Mouse (Mus musculus): ENCODE results near the gene Trip4.

Trip4 gene

GRCm38 (mm10) chr9:65789788-65790187 is 118.8 kb downstream of the Trip4 start:
- TF ChIP-seq GATA4 (IDR thresholded peaks at IDR 0.05; ENCODE audit: insufficient replicate concordance, low read length) = no peak

DNA sequence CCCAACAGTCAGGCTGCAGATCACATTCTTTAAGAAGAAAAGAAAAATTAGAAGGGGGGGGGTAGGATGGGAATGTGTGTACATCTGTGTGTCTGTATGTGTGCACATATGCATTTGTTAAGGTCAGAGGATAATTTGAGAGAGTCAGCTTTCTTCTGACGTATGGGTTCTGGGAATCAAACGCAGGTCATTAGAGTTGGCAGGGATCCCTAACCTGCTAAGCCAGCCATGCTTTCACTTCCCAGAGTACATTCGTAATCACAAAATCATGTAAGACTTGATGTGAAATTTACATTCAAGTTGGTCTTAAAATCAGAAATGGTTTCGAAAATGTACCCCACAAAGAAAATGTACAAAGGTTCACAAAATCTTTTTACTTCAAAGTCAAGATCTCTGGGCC is 120.0 kb downstream of the Trip4 start:
- TF ChIP-seq GATA4 (IDR thresholded peaks at IDR 0.05; ENCODE audit: insufficient replicate concordance, low read length) = no peak

DNA sequence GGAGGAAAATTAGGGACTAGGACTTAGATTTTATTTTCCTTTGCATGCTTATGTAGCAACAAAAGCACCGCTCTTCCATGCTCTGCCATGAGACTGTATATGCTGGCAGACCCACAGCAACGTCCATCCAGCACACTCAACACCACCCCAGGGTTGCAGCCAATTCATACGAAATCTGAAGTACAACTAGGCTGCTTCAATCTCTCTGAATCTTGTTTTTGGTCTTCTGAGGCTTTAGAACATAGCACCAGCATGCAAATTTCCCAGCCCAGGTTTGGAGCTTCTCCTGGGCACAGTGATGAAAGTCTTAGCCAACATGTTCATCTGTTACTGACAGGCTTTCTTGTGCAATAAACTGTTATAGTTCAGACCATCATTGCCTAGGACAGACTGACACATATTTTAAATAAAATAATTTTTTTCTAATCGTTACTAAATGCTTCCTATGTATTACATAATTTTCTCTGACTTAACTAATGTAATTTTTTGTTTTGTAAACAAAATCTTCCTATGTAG is 120.7 kb downstream of the Trip4 start:
- no peak for TF ChIP-seq GATA4 (IDR thresholded peaks at IDR 0.05; ENCODE audit: insufficient replicate concordance, low read length)

DNA sequence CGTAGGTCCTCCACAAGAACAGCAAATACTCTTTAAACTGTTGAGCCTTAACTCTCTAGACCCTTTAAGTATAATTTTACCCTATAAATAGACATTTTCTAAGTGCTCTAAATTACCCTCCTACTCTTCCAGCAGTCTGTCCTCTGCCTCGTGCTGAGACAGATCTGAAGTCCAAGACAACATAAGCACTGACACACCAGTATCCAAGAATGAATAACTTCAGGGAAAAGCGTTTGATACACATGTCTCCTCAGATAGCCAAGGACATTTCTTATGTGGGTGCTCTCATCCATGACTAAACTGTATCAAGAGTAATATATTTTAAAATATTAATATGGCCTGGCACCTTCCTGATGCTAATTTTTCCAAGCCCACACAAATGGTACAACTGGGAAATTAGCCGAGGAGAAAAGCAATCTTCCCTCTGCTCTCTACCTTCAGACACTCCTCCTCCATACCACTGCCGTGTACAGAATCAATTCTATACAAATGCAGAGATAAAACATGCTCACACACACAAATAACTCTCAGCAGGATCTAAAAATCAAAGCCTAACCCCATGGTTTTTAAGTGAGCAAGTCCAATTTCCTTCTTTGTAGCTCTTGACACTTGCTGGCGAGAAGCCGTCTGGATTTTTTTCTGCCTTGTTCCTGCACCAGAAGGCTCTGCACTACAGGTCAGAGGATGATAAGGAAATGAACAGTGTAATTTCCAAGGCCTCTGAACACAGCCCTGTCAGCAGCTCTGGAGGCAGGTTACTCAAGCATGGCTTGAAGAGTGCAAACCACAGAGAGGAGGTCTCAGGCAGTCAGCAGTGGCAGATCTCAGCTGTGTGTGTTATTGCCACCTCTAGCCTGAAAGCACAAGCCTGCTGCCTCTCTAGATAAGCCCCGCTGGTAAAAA is 121.5 kb downstream of the Trip4 start:
- peak; percentile 58; the same call in 1 of the 2 replicates for TF ChIP-seq GATA4 (IDR thresholded peaks at IDR 0.05; ENCODE audit: insufficient replicate concordance, low read length)

DNA sequence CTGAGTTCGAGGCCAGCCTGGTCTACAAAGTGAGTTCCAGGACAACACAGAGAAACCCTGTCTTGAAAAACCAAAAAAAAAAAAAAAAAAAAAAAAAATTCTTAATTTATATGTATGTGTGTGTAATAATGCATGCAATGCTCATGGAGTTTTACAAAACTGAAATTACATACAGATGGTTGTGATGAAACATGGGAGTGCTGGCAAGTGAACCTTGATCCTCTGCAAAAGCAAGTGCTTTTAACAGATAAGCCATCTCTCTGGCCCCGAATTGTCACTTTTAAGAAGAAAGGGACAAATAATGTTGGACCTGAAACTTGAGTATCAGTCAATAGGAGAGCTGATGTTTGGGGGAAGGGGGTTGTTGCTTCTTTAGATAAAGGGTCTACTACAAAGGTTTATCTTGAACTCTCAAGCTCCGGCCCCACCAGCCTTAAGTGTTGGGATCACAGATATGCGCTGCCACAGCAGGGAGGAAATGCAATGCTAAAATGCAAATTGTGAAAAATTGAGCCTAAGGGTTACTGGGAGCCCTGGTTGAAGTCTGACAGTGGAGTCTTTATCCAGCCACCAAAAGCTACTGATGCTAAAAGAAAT is 122.7 kb downstream of the Trip4 start:
- TF ChIP-seq GATA4 (IDR thresholded peaks at IDR 0.05; ENCODE audit: insufficient replicate concordance, low read length) = no peak

All from liver, adult (tissue).